Mouse (Mus musculus) layer of hippocampus, postnatal 25 days (tissue): ENCODE data around the gene Dennd1b. TPM values are rescaled to one million over a fixed set of nuclear protein-coding genes. Genes with fewer than 3 reads are reported as not detected.

Experiments used
- DNase-seq, 2 experiments: peaks; one replicate each; pipeline ENCODE4 v3.0.0; 2022; ENCODE audit warnings: mixed read lengths in 2 of 2, low spot score in 1 of 2; ENCODE audit errors: extremely low spot score in 1 of 2
- total RNA-seq, 2 experiments: library from RNA; stranded (reverse); gene quantifications; 2 replicates each; pipeline ENCODE4 v1.2.3; 2021

Gene Dennd1b
- total RNA-seq, 2 experiments from 2014 or later, result 36.6 to 37.8 TPM

- no peak for DNase-seq
Measured at GRCm38 (mm10) chr1:139003503-139003902, 40.3 kb downstream of the Dennd1b start.

- no peak for DNase-seq
Measured at GRCm38 (mm10) chr1:139006000-139006399, 42.8 kb downstream of the Dennd1b start.

GRCm38 (mm10) chr1:139007475-139007874 is 44.2 kb downstream of the Dennd1b start:
- no peak for DNase-seq

- no peak for DNase-seq
Measured at GRCm38 (mm10) chr1:139015118-139015788, 52.0 kb downstream of the Dennd1b start.

GRCm38 (mm10) chr1:139021298-139021697 is 58.1 kb downstream of the Dennd1b start:
- no peak for DNase-seq

- no peak for DNase-seq
Measured at GRCm38 (mm10) chr1:139025882-139026645, 62.8 kb downstream of the Dennd1b start.

- no peak for DNase-seq
Measured at GRCm38 (mm10) chr1:139029521-139029920, 66.3 kb downstream of the Dennd1b start.

- no peak for DNase-seq
Measured at GRCm38 (mm10) chr1:139032411-139032810, 69.2 kb downstream of the Dennd1b start.

GRCm38 (mm10) chr1:139035141-139035540 is 71.9 kb downstream of the Dennd1b start:
- DNase-seq, result no peak

- DNase-seq, result no peak
Measured at GRCm38 (mm10) chr1:139036302-139036701, 73.1 kb downstream of the Dennd1b start.

- no peak for DNase-seq
Measured at GRCm38 (mm10) chr1:139036768-139037507, 73.7 kb downstream of the Dennd1b start.

- no peak for DNase-seq
Measured at GRCm38 (mm10) chr1:139038074-139038473, 74.8 kb downstream of the Dennd1b start.

GRCm38 (mm10) chr1:139038620-139039019 is 75.4 kb downstream of the Dennd1b start:
- no peak for DNase-seq

- DNase-seq, result no peak
Measured at GRCm38 (mm10) chr1:139039529-139040230, 76.4 kb downstream of the Dennd1b start.

GRCm38 (mm10) chr1:139049075-139049474 is 85.8 kb downstream of the Dennd1b start:
- no peak for DNase-seq

- DNase-seq, result peak in 1 of 2 experiments; percentile 24
Measured at GRCm38 (mm10) chr1:139049881-139050472, 86.7 kb downstream of the Dennd1b start.

- DNase-seq, result no peak
Measured at GRCm38 (mm10) chr1:139053003-139053402, 89.8 kb downstream of the Dennd1b start.

- DNase-seq, result no peak
Measured at GRCm38 (mm10) chr1:139060301-139060700, 97.1 kb downstream of the Dennd1b start.

- DNase-seq, result no peak
Measured at GRCm38 (mm10) chr1:139064711-139065110, 101.5 kb downstream of the Dennd1b start.

GRCm38 (mm10) chr1:139067210-139067609 is 104.0 kb downstream of the Dennd1b start:
- no peak for DNase-seq
